Mouse (Mus musculus) right cerebral cortex, postnatal 14 days (tissue): ENCODE results near the gene Mms19.
"Not testable (repeated sequence)": the region's sequence is repeated elsewhere in the genome, so short reads cannot be mapped to it uniquely, and the experiment has no call there.

ENCODE experiments used
- DNase-seq: peaks from one replicate; pipeline ENCODE4 v3.0.0; 2022

The Mms19 gene

GRCm38 (mm10) chr19:41933179-41934086 lies 47.5 kb downstream of the Mms19 start, which contains the start of the genes Exosc1 and Zdhhc16:
Gene Exosc1 (minus strand): TSS chr19:41933423.
Gene Zdhhc16 (plus strand): TSS chr19:41933480.
- DNase-seq = peak; percentile 96

DNA sequence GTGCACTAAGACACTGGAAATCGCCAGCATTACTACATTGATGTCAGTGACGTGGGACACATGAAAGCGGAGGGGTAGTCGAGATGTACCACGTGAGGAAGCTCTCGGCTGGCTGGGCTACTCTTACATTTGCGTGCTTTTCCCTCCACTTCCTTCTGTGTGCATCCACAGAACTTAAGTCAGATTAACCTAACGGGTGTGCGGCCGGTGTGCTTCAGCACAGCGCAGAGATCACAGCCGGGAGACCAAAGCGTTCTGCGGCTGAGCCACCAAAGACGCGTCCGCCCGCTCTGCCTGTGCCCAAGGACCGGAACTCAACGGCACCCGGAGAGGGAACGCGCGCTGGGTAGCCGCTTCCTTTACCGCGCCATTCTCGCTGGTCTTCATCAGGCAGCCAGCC lies 48.3 kb downstream of the Mms19 start:
- DNase-seq = no peak

- no peak for DNase-seq
Measured at GRCm38 (mm10) chr19:41920412-41921067, 60.4 kb downstream of the Mms19 start.

GRCm38 (mm10) chr19:41919471-41919870 lies 61.5 kb downstream of the Mms19 start:
- no peak for DNase-seq

DNA sequence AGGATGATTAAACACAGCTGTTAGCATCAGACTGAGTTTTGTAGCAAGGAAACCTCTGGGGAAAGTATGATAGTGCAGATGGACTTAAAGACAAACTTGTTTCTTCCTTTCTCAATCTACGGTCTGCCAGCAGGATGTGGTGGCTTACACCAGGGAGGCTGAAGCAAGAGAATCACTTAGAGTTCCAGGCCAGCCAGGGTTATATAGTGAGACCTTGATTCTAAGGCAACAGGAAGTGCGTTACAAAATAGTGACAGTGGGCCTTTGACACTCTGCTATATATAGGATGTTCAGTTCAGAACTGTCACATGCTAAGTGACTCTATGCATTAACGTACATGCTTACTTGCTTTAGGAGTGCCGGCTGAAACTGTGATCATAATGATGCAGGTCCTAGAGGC lies 64.1 kb downstream of the Mms19 start:
- DNase-seq = no peak

GRCm38 (mm10) chr19:41915294-41915693 lies 65.7 kb downstream of the Mms19 start:
- no peak for DNase-seq

DNA sequence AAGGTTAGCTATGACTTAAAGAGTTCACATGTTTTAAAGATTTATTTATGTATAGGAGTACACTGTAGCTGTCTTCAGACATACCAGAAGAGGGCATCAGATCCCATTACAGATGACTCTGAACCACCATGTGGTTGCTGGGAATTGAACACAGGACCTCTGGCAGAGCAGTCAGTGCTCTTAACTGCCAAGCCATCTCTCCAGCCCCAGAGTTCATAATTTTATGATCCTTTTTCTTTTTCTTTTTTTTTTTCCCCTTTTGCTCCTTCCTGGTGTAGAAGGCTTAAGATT lies 66.4 kb downstream of the Mms19 start:
- DNase-seq = not testable (repeated sequence)

DNA sequence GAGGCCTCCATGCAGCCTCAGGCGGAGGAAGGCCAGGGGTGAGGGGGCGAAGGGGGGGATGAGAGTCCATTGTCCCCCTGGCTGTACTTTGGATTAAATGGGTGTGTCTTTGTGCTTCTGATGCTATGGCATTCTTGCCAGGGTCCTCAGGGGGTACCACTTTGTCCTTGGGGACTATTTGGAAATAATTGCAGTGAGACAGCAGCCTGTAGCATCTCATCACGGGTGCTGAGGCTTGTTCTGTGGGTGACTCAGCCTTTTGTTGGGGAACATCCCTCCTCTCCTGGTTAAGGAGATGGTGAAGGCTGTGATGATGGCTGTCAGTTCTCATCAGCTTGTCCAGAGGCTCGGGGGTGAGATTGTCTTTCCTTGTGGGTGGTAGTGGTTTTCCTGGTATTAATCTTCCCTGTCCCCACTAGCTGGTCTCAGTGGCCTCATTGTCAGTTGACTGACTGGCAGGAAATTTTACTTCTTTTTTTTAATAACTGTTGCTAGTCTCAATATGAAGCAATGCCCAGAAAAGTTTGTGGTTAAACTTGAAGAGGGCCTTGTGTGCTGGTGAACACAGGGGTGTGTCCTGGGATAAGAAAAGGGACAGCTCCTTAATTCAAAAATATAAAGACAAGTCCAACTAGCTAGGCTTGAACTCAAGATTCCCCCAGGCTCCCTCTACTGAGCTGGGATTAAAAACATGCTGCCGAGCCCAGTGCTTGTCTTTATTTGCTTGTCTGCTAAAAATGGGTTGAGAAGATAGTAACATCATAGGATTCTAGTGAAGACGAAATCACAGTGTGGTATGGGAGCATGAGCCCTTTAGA lies 67.0 kb downstream of the Mms19 start:
- DNase-seq = no peak

GRCm38 (mm10) chr19:41912121-41913080 lies 68.6 kb downstream of the Mms19 start:
- peak; percentile 32 for DNase-seq

DNA sequence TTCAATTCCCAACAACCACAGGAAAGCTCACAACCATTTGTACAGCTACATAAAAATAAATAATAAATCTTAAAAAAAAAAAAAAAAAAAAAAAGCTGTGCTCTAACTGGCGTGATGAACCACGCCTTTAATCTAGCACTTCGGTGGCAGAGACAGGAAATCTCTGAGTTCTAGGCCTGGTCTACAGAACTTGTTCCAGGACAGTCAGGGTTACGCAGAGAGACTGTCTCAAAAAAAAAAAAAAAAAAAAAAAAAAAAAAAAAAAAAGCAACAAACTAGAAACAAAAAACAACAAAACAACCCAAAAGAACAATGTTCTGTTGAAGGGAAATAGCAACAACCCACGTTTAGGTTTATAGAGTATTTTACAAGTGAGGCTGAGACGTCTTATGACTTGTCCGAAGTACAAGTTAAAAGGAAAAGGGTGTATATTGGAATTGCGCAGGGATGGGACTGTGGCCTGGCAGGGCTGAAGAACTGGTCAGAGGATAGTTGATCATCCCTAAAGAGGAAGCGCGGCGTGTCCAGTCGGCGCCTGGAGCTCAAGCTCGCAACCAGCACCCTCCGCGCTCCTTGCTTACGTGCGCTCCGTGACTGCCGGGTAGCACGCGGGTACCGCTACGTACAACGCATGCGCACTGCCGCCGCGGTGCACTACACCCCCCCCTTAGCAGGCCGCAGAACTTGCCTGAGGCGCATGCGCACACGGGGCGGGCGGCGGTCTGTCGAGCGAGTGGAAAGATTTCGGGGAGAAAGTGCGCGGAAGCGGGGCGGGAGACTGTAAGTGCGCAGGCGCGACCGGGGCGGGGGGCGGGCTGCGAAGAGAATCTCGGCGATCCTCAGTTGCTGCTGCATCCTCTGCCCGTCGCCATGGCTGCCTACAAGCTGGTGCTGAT lies 69.5 kb downstream of the Mms19 start, which contains the start of gene Pgam1:
TSS of gene Pgam1 (plus strand) at position 746 of the 896 bp plus-strand sequence.
- DNase-seq = peak; percentile 99

DNA sequence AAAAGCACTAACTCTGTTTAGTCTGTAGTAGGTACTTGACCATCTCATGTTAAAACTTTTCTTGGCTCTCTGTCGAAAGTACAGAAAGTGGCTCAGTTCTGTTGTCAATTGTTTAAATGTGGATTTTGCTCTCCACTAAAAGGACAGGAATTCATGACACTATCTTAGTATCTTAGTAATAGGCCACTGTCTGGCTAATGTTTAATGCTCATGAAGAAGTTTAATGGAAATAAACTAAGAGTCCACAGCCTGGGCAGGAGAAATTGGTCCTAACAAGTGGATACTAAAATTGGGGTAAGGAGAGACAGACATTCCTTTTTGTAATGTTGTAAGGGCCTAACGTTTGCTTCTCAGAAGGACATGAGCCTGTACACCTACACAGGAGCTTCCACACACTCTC lies 70.6 kb downstream of the Mms19 start:
- no peak for DNase-seq

DNA sequence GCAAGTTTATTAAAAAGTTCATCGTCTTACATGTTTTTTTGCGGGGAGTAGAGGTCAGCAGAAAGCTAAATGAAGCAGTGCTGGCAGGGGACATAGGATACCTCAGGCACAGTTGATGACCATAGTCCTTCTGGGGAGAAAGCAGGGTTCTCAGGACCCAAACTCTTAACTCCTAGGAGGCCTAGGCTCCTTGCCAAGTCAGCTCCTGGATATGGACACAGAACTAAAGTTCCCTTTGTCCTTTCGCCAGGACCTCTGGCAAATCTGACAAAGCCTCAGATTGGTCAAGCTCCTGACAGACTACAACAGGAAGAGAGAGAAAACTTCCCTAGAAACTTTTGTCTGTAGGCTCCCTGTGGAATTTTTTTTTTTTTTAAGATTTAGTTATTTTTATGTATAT lies 72.2 kb downstream of the Mms19 start:
- DNase-seq = no peak

GRCm38 (mm10) chr19:41907079-41907760 lies 73.7 kb downstream of the Mms19 start:
- DNase-seq = no peak

DNA sequence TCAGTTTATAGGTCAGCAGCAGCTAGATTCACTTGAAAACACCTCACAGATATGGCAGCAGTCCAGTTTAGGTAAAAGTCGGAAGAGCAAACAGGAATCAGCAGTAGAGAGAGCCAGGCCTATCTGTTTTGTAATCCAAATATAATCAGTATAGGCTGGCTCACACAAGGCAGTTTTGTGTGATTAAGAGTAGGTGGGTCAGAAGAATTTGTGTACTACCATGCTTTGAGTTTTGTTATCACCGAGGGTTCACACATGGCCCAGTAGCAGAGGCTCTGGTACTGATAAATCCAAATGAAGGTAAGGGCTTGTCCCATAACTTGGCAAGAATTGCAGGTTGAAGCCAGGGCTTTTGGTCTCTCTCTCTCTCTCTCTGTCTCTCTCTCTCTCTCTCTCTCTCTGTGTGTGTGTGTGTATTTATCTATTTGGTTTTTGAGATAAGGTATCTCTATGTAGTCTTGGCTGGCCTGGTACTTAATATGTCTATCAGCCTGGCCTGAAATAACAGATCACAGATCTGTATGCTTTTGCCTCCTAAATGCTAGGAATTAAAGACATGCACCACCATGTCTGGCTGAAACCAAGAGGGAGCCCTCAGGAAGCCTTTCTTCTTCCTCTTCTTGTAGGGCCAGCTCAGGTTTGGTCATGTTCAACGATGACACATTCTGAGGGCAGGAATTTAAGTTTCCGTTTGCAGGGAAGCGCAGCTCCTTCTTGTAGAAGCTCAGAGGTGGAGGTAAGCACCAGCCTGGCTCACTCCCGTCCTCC lies 74.5 kb downstream of the Mms19 start:
- DNase-seq = no peak

GRCm38 (mm10) chr19:41905246-41905645 lies 75.7 kb downstream of the Mms19 start:
- no peak for DNase-seq

DNA sequence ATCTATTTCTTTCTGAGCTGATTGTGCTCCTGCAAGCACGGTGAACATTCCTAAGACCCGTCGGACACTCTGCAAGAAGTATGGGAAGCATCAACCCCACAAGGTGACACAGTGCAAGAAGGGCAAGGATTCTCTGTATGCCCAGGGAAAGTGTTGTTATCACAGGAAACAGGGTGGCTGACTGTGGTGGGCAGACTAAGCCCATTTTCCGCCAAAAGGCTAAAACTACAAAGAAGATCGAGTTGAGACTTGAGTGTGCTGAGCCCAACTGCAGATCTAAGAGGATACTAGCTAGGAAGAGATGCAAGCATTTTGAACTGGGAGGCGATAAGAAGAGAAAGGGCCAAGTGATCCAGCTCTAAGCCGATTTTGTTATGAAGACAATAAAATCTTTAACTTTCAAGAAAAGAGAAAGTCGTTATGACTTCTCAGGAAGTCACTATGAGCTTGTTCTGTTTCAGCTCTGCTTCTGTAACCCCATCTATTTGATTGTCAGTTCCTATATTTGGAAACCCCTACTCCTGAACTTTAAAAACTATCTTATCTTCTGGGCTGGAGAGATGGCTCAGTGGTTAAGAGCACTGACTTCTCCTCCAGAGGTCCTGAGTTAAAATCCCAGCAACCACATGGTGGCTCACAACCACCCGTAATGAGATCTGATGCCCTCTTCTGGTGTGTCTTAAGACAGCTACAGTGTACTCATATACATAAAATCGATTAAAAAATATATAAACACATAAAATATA lies 77.9 kb downstream of the Mms19 start:
- DNase-seq = no peak

DNA sequence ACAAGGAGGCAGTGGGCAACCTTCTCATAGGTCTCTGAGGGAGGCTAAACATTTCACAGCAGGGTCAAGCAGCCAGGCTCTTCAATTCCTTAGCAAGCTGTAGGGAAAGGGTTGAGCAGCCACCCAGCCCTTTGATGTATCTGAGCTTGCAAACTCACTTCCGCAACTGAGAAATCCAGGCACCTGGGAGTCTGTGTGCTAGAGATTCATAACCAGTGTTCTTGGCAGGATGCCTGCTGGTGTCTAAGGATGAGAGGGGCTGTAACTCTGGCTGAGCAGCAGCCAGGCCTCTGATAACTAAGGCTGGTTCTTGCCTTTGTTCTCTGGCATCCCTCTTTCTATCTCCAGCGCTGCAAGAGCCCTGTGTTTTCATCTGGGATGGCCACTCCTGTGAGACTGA lies 79.3 kb downstream of the Mms19 start:
- no peak for DNase-seq

DNA sequence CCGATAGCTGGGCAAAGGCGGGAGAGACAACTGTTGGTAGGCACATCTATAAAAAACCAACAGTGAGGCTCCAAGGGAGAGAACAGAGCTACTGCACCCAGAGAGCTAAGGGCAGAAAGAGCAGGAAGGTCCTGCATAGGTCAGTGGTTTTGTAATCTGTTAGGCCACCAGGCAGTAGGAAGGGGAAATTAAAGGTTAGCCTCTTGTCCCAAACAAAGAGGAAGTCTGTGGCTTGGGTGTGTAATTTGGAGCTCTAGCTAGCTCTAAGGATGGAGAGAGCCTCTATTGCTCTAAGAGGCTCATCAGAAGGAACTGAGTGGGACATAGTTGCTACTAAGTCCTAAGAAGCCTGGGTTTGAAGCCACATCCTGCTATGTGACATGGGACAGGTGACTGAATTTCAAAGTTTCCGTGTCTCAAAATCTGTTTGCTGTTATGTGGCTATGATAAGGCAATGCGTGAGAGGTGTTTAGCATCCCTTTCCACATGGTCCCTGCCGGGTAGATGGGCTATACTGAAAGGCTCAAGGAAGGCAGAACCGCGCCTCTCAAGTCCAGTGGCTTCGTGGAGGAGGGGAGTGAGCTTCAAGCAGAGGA lies 80.4 kb downstream of the Mms19 start:
- no peak for DNase-seq
